Mouse (Mus musculus) gonadal fat pad, adult 2 months (tissue): ENCODE results near the gene Gpr19. TPM values are rescaled to one million over a fixed set of nuclear protein-coding genes. Genes with fewer than 3 reads are reported as not detected.

Experiments used
- DNase-seq: peaks from one replicate; pipeline ENCODE4 v3.0.0-alpha.2; 2012; ENCODE audit warnings: low read depth
- polyA plus RNA-seq: library from polyadenylated mRNA; depleted of rRNA; stranded (reverse); fragments of >200 nt; gene quantifications from 2 replicates; pipeline ENCODE4 v1.2.3, GENCODE M21; 2012; rRNA removed

Gpr19 gene
- polyA plus RNA-seq = 7.1 and 8.5 TPM in 2 replicates

DNA sequence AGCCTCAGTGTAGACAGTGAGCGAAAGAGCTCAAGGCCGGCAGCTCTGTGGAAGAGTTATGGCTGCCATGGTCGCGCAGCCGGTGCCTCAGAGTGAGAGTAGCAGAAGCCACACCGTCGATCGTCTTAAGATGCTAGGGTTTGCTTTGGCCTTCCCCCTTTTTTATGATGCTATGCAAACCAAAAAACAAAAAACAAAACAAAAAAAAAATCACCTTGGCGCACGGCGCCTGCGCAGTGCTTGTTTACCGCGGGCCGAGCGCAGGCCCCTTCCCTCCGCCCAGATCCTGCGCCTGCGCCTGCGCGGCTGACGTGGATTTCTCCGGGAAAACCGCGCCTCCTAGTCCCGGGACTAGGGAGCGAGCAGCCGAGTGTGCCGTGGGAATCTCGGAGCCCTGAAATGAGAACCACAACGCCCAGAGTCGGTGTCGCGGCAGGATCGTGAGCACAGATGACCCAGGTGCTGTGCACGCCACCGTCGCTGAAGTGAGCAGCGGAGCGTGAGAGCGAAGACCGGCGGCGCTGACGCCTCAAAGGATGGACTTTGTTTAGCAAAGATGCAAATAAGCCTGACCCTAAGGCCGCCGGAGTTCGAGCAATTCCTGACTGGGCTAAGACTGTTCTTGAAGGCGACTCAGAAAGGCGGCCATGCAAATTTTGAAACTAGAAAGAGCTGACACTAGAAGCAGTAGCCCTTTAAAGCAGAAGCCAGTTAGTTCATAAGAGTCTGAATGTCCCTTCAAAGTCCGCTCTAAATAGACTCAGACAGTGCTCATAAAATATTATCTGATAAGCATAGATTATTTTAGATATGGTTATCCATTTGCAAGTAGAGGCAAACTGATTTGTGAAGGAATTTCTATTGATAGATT is at the start of gene Gpr19:
TSS of gene Gpr19 (minus strand) at position 484 of the 871 bp plus-strand sequence.
- no peak for DNase-seq

DNA sequence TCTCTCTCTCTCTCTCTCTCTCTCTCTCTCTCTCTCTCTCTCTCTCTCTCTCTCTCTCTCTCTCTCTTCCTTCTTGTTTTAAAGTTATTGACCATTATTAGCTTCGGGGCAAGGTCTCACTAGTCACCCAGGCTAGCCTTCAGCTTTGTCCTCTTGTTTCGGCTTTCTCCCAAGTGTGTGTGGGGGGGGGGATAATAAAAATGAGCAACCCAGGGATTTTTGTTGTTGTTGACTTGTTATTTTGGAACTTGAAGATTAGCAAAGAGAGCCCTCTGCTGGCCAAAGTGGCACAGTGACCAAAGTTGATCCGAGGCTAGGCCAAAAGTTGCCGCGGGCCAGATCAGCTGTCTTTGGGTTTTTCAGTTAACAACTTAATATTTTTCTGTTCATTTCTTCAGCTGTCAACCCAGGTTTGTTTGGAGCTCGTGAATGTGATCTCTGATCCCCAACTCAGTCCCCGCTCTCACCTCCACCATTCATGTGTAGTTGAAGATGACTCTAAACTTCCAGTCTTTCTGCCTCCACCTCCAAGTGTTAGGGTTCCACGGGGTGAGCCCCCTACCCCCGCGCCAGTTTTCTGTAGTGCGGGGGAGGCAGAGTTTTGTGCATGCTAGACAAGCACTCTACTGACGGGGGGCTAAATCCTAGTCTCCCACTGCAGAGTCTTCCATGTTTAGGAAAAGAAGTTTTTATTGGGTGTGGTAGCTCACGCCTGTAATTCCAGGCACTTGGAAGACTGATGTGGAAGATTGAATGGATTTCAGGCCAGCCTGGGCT is 49.1 kb upstream of the Gpr19 start:
- DNase-seq = no peak

DNA sequence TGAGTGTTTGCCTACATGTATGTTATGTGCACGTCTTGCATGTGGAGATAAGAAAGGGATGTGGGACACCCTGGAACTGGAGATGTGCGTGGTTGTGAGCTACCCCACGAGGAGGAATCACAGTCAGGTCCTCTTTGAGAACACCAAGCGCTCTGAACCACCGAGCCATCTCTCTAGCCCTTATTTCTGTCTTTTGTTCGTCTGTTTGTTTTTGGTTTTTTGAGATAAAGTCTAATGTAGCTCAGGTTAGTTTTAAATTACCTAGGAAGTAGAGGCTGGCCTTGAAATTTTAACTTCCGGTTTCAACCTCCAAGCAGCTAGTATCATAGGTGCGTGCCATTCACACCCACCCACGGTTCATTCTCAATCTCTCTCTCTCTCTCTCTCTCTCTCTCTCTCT is 48.5 kb upstream of the Gpr19 start:
- no peak for DNase-seq

DNA sequence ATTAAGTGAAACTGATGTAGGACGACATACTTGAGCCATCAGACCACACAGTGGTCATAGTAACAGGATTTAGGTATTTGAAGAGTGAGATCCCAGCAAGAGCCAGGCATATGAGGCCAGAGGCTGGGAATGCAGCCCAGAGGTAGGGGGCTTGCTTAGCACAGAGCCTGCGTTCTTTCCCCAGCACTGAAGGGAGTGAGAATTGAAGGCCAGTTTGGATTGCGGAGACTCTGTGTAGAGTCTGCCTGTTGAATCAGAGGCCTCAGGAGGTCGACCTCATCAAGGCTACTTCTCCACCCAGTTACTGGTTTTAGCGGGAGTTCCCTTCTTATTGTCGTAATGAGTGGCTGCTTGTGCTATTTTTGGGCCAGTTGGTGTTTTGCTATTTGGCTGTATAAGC is 47.7 kb upstream of the Gpr19 start:
- no peak for DNase-seq

DNA sequence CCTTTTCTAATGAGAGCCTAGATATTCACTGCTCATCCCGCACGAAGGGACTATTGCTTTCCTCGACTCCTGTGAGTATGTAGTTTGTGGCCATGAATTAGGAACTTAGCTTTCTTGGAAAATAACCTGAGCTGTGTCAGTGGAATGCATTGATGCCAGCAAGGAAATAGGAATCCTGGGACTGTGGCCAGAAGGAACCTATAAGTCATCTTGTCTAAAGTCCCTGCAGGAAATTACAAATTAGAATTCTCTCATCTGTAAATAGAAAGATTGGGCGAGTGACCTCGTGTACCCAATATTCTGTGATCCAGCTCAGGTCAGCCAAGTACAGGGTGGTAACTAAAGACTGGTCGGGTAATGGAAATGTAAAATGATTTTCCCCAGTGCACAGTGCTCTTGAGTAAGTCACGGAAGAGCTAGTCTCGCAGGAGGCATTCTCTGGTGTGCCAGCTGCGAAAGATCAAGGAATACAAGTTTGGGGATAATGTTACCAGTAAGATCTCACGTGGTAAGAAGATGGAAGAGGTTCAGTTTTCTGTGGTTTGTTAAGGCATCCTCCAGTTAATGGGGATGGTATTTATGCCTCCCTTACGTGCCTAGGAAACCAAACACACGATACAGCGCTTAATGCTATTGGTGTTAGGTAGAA is 45.5 kb upstream of the Gpr19 start:
- DNase-seq = no peak

DNA sequence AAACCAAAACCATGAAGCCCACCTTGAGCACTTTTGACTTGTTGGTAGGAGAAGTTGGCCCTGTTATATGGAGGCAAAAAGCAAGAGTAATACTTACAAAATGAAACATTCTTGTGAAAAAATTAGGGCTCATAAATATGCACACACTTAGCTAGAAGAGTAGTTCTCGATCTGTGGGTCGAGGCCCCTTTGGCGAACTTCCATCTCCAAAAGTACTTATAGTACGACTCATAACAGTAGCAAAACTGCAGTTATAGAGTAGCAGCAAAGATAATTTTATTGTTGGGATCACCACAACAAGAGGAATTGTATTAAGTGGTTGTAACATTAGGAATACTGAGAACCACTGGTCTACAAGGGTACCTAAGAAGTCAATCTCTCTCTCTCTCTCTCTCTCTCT is 41.4 kb upstream of the Gpr19 start:
- DNase-seq = no peak

DNA sequence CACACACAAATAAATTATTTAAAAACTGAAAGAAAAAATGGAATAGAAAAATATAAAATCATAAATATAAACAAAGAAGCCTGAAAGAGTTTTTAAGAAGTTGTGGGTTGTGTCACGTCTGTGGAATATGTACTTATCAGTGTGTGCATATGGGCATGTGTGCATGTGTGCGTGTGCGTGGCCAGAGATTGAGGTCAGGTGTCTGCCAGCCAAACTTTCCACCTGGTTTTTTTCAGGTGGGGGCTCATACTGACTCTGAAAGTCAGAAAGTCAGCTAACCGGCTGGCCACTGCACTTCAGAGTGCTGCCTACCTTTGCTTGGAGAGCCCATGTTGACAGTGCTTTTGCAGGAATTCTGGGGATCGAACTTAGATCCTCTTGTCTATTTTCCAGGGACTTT is 35.9 kb upstream of the Gpr19 start:
- DNase-seq = no peak

DNA sequence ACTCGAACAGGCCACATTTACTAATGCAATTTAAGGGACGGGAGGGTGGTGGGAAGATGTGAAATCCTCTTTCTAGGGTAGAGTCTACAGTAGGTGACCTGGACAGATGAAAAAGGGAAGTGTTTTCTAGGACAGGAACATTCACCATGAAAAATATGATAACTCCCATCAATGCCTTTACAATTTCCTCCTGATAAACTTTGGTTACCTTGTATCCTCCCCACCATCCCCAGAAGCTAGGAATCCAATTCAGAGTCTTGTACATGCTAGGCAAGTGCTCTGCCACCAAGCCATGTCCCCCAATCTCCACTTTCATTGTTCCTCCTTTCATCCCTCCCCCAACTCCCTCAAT is 34.8 kb upstream of the Gpr19 start:
- DNase-seq = no peak

DNA sequence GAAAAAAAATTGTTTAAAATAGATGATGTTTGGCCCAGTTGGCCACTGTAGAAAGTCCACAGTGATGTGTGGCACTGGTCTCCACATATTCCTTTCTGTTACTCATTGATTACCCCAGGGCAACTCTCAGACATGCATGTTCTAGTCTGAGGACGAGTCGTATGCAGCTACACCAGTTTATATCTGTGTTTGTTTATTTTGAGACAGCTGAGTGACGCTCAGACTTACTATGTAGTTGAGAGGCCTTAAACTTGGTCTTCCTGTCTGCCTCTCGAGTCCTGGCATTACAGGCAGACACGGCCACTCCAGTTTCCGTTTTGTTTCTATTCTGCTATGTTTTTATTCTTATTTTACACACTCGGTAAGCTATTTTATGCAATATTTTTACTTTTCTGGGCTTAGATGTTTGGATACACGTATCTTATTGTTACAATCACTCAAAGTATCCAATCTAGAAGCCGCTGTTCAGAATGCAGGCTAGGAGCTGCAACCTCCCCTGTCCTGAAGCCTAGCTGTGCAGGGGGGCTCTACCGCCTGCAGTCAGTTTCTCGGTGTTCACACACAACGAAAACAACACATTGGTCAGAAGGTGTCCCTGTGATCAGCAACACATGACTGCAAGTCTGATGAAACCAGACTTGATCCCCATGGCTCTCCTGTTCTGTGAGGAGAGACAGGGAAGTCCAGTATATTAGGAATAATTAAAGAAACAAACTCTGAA is 34.3 kb upstream of the Gpr19 start:
- DNase-seq = no peak

DNA sequence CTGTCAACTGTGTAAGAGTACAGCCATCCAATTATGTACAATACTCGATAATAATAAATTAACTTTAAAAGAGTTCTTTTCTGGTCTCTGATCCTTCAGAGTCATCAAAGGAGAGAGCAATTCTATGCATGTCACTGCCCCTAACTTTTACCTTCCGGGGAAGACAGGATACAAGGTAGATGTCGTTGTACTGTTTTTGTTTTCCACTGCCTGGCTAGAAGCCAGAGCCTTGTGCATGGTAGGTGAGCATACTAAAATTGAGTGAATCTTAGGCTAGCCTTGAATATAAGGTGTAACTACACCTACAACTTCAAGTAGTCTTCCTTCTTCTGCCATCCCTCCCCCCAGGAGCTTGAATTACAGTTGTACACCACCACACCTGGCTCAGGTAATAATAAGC is 32.8 kb upstream of the Gpr19 start:
- DNase-seq = no peak

DNA sequence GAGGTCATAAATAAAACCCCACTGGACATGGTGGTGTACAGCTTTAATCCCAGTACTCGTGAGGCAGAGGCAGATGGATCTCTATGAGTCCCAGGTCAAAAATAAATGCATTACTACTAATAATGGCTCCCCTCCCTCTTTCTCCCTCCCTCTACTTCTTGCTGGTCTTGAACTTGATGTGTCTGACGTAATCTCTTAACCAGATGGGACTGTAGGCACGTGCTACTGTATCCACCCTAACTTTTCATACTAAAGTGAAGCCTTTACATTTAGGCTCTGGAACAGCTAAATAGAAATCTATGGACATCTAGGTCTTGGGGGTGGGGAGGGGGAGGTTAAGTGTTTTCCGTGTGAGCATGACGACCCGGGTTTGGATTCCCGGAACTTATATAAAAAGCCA is 32.0 kb upstream of the Gpr19 start:
- DNase-seq = no peak

DNA sequence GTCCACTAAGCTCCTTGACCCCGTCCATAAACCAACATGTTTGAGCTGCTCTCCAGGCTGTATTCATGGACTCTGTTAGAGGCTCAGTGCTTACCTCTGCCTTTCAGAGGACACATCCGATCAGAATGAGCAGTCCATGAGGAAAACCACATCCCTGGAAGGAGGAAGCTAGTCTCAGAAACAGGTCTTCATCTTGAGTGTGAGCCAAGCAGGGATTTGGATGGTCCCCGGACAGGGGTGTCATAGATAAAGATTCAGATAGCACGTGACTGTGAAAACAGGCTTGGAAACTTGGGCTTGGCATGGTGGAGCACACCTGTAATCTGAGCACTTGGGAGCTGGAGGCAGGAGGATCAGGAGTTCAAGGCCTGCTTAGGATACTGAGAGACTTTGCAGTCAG is 31.5 kb upstream of the Gpr19 start:
- no peak for DNase-seq

DNA sequence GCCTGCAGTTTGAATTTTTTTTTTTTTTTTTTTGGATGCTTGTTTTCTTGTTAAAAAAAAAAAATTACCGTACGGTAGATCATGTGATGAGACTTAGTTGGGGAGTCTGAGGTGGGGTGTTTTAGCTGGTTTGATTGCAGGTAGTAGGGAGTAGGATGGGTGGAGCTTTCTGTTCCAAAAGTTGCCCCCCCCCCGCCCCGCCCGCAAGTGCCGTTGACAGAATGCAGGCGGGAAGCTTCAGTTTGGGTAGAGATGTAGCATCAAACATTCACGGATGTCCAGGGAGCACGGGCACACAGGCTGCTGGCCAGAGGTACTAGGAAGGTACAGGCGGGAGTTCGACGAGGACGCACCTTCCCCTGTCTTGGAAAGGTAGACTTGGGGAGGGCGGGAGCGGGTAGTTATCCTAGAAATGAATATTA is 30.5 kb upstream of the Gpr19 start:
- DNase-seq = no peak

DNA sequence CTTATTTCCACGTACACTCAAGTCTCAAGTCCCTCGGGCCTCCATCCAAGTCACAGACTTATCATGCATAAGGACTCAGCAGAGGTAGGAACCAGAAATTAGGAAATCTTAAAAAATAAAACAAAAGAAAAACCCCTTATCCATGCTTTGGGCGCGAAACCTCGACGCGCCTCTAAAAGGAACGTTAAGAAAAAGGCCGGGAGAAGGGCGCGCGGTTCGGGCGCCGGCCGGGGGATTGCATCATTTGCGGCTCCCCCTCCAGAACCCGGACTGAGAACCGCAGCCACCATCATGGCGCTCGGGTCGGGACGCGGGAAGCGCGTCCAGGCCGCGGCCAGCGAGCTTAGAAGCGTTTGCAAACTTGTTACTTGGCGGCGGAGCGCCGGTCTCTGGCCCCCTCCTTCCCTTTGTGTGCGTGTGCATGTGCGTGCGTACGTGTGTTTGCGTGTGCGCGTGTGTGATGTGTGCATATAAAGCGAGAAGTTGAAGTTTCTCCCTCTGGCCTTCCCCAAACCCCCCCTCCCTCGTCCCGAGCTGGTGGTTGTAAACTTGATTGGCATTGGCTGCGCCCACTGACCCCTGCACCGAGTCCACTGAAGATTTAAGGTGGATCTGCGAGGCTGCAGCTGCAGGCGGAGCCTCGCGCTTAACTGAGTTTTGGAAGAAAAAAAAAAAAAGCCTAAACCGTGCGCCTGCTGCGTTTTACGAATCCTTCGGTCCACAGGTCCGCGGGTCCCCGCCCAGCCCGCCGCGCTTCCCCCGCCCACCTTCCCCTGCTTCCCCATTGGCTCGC is 29.9 kb upstream of the Gpr19 start:
- DNase-seq = no peak

DNA sequence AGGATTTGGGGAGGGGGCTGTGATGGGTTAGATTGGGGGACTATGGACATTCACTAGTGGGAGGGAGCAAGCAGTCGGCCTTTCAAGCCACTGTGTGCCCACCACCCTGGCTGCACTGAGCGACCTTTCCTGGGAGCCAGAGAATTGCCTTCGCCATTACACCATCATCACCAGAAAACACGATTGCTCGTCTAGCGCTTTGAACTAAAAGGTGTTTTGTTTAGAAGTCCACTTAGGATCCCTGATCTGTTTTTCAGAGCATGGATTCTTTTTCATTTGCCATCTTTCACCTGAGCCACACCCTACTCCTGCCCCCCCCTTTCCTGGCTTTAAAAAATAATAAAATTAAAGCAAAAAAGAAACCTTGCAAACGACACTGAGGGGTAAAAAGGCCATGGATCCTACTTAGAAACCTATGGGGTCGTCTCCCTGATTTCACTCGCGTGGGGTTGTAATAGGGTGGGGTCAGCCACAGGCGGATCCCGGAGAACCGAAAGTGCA is 29.3 kb upstream of the Gpr19 start:
- no peak for DNase-seq

DNA sequence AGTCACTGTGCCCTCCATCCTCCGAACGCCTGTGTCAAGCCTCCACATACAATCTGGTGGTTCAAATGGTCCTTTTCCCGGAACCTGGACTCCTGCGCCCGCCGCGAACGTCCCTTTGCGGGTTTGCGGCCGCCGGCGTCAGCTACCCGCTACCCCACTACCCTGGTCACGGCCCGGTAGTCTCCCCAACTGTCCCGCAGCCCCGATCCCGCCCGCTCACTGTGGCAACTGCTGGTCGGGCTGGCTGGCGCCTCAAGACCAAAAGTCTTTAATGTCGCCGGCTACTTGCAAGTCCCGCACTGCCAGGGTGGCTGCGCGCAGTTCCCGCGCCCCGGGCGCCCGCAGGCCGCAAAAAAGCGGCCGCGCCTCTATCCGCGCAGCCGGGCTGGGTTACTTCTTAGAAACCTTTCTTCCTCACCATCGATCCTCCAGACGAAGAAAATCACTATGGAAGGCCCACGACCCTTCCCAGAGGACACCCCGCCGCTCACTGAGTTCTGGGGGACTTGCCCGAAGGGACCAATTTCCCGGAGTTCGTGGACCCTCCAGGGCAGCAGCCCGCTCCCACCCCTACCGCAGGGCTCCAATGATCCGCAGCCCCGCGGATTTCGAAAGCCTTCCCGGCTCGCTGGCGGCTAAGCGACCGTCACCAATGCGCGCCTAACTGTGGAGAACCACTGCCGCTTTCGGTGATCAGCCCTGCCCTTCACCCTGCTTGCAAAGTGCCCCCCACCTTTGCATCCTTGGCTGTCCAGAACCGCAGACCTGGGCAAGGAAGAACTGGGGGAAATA is 28.6 kb upstream of the Gpr19 start:
- no peak for DNase-seq

DNA sequence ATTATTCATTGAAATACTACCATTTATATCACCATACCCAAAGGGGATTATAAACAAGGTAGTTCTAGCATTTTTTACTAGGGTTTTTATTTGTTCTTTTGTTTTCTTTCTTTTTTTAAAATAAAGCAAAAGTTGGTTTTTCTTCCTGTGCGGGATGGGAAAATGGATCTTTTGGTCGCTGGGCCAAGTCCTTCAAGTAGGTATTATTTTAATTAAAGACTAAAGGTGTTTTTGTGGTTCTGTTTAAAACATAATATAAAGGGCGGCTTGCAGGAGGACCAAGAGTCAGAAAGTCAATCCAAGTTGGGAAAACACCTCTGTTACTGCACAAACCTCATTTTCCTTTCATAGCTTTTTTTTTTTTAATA is 27.9 kb upstream of the Gpr19 start:
- no peak for DNase-seq

DNA sequence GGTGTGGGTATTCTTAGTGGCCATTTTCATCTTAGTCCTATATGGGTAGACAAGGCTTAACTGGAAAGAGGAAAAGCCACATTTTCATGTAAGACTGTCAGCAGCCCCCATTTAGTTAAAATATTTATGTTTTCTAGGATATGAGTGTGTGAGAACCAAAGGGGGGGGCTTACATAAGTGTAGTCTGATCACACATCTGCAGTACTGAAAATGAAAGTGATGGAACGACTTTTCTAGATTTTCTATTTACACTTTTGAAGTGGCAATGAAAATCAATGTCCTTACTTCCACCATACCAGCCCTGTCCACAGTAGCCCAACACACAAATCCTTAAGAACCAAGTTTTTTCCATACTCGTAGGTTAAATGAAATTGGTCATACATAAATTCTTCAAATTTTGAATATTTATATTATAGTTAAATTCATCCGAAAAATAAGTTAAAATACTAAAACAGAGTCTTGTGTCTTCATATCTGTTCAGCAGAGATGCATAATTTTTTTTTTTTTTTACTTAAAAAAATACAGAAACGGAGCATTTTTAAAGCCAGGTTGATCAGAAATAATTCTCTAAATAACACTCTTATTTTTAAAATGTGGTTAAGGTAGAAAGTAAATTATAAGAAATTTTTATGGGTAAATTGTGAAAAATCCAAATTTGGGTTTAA is 27.4 kb upstream of the Gpr19 start:
- no peak for DNase-seq

DNA sequence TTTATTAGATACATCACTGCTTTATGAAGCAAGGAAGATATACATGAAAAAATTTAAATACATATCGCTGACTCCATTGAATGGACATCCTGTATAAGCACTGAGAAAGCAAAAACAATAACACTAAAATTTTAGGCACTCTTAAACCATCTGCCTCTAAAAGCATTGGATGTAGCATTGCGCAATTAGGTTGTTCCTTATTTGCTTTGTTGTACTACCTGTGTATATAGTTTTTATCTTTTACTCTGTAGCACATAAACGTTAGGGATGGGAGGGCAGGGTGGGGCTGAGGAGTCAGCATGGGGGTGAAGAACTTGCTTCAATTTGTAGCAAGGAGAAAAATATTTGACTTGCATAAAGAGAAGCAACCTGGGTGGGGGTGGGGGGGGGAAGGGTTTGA is 25.9 kb upstream of the Gpr19 start:
- DNase-seq = no peak

DNA sequence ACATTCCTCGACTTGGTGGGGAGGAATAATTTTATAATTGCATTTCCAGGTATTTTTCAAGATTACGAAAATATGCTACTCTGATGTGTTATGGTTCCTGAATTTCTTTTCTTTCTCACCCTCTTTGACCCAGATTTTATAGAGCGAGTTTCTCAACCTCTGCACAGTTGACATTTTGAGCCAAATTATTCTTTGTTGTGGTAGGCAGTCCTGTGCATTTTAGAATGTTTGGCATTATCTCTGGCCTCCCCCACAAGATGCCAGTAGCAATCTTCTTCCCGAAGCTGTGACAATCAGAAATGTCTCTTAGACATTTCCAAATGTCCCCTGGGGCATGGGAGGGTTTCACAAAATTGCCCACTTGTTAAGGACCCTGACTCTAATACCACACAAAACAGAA is 25.3 kb upstream of the Gpr19 start:
- DNase-seq = no peak
